ENCODE assay signal across 21 mouse cellular contexts in genomic region chr17:49982611-49983390, GRCm38 (mm10).
DNase-seq lines count a peak whose midpoint lies in the region; ATAC-seq lines count a peak whose summit lies in the region.
"Had no signal": no experiment of that assay in that cellular context is flagged by ENCODE, and none has a peak within 500 bp of the region (broad histone marks: within the 10 kb centered on the region; RNA-seq: fewer than 3 reads in every experiment).

No protein-coding gene starts in this region.

- ATAC-seq in forebrain, embryonic 11.5 days (replicated peaks; ENCODE audit: low FRiP score), result no peak
- ATAC-seq in forebrain, embryonic 14.5 days, result no peak
- peak; percentile 67 for ATAC-seq in heart, embryonic 11.5 days (replicated peaks; ENCODE audit: insufficient number of reproducible peaks, low FRiP score, low TSS enrichment)
- ATAC-seq in inflammation-experienced regulatory T-cells, adult 6 months, result no peak
- ATAC-seq: intestine, embryonic 15.5 days; liver, embryonic 12.5 days had no signal

- intact Hi-C loops in heart, postnatal 10 days (cut with DNase I), result loop anchor here (5.0 kb wide), 1 partner anchor 40 kb away; no protein-coding TSS in a partner anchor

- no peak overlapping the region for H3K9ac ChIP-seq in forebrain, embryonic 11.5 days (ENCODE audit: low read length)
- no peak overlapping the region for H3K9ac ChIP-seq in forebrain, embryonic 14.5 days (ENCODE audit: low read length)
- H3K9ac ChIP-seq in heart, embryonic 11.5 days (ENCODE audit: low read depth, low read length), result no peak overlapping the region
- H3K9ac ChIP-seq: forebrain, embryonic 12.5 days; hindbrain, embryonic 13.5 days; intestine, embryonic 15.5 days; liver, embryonic 12.5 days; lung, embryonic 14.5 days; midbrain, embryonic 12.5 days had no signal

- DNase-seq in forebrain, embryonic 11.5 days (ENCODE audit: low spot score), result peak; percentile 43
- no peak for DNase-seq in forebrain, embryonic 14.5 days (ENCODE audit: low spot score)
- peak; percentile 9 for DNase-seq in 416B (ENCODE audit: low read depth)
- DNase-seq in heart, postnatal 10 days, result peak; percentile 85 to 87
- DNase-seq in gastrocnemius, postnatal 25 days, result no peak
- DNase-seq: adrenal gland, postnatal 25 days; cerebellum, adult 11 months; cerebellum, postnatal 10 days; kidney, postnatal 36 days; lung, embryonic 14.5 days; lung, postnatal 36 days; right cerebral cortex, postnatal 4 days had no signal

- no peaks in the 10 kb centered on the region for H3K36me3 ChIP-seq in forebrain, embryonic 11.5 days (ENCODE audit: control insufficient read depth, insufficient read depth, low read length)
- H3K36me3 ChIP-seq in forebrain, embryonic 14.5 days (ENCODE audit: control insufficient read depth, insufficient read depth, low read length), result no peaks in the 10 kb centered on the region
- H3K36me3 ChIP-seq in heart, embryonic 11.5 days (ENCODE audit: control insufficient read depth, insufficient read depth, low read length), result no peaks in the 10 kb centered on the region
- H3K36me3 ChIP-seq: forebrain, embryonic 12.5 days; intestine, embryonic 15.5 days; liver, embryonic 12.5 days; midbrain, embryonic 12.5 days had no signal

- H3K27me3 ChIP-seq in forebrain, embryonic 11.5 days (ENCODE audit: control insufficient read depth, insufficient read depth, low read length), result no peaks in the 10 kb centered on the region
- no peaks in the 10 kb centered on the region for H3K27me3 ChIP-seq in forebrain, embryonic 14.5 days (replicated peaks; ENCODE audit: control insufficient read depth, insufficient read depth, low read length)
- no peaks in the 10 kb centered on the region for H3K27me3 ChIP-seq in heart, embryonic 11.5 days (ENCODE audit: control insufficient read depth, insufficient read depth, low read length)
- H3K27me3 ChIP-seq: CH12.LX; hindbrain, embryonic 13.5 days; intestine, embryonic 15.5 days; liver, embryonic 12.5 days; midbrain, embryonic 12.5 days had no signal

- no peak overlapping the region for H3K4me2 ChIP-seq in forebrain, embryonic 11.5 days (ENCODE audit: low read depth, low read length, severe bottlenecking)
- no peak overlapping the region for H3K4me2 ChIP-seq in forebrain, embryonic 14.5 days (ENCODE audit: low read length)
- no peak overlapping the region for H3K4me2 ChIP-seq in heart, embryonic 11.5 days
- H3K4me2 ChIP-seq: forebrain, embryonic 12.5 days; hindbrain, embryonic 13.5 days; intestine, embryonic 15.5 days; liver, embryonic 12.5 days; lung, embryonic 14.5 days; midbrain, embryonic 12.5 days had no signal

- H3K27ac ChIP-seq in forebrain, embryonic 11.5 days (ENCODE audit: low read depth, low read length), result no peak overlapping the region
- no peak overlapping the region for H3K27ac ChIP-seq in forebrain, embryonic 14.5 days (ENCODE audit: low read depth, low read length)
- H3K27ac ChIP-seq in heart, embryonic 11.5 days (ENCODE audit: low read depth, low read length), result peak overlapping the region; percentile 68
- H3K27ac ChIP-seq: forebrain, embryonic 12.5 days; hindbrain, embryonic 13.5 days; intestine, embryonic 15.5 days; left cerebral cortex, adult 2 months; liver, embryonic 12.5 days; midbrain, embryonic 12.5 days had no signal

- 87% methylated on average over 6 of the region's 6 CpGs for WGBS in forebrain, embryonic 11.5 days
- WGBS in forebrain, embryonic 14.5 days, result 80% methylated on average over 6 of the region's 6 CpGs
- 52% methylated on average over 6 of the region's 6 CpGs for WGBS in heart, embryonic 11.5 days (ENCODE audit: insufficient replicate concordance)

- no peaks in the 10 kb centered on the region for H3K4me1 ChIP-seq in forebrain, embryonic 11.5 days (replicated peaks; ENCODE audit: control insufficient read depth, insufficient read depth, low read length)
- no peaks in the 10 kb centered on the region; the same call in 1 of the 2 replicates for H3K4me1 ChIP-seq in forebrain, embryonic 14.5 days (ENCODE audit: control insufficient read depth, insufficient read depth, low read length)
- 0 out of 2 replicates have a peak, but pooled peaks cover 12% of the 10 kb centered on the region for H3K4me1 ChIP-seq in heart, embryonic 11.5 days (ENCODE audit: control insufficient read depth, insufficient read depth, low read length)
- H3K4me1 ChIP-seq: forebrain, embryonic 12.5 days; intestine, embryonic 15.5 days; midbrain, embryonic 12.5 days had no signal

- H3K9me3 ChIP-seq in forebrain, embryonic 11.5 days (ENCODE audit: control insufficient read depth, low read length), result peaks cover 2% of the 10 kb centered on the region; the same call in 1 of the 2 replicates
- H3K9me3 ChIP-seq in forebrain, embryonic 14.5 days (replicated peaks; ENCODE audit: control insufficient read depth, low read length), result no peaks in the 10 kb centered on the region; the same call in 1 of the 2 replicates
- H3K9me3 ChIP-seq in heart, embryonic 11.5 days (replicated peaks; ENCODE audit: control insufficient read depth, low read length), result peaks cover 8% of the 10 kb centered on the region; the same call in 1 of the 2 replicates
- H3K9me3 ChIP-seq: hindbrain, embryonic 13.5 days; intestine, embryonic 15.5 days had no signal

- no peak overlapping the region for H3K4me3 ChIP-seq in forebrain, embryonic 11.5 days (ENCODE audit: low read depth, low read length)
- H3K4me3 ChIP-seq in forebrain, embryonic 14.5 days (ENCODE audit: low read depth, low read length), result no peak overlapping the region
- no peak overlapping the region for H3K4me3 ChIP-seq in heart, embryonic 11.5 days (ENCODE audit: low read depth, low read length)
- H3K4me3 ChIP-seq: forebrain, embryonic 12.5 days; hindbrain, embryonic 13.5 days; intestine, embryonic 15.5 days; left cerebral cortex, adult 2 months; liver, embryonic 12.5 days; midbrain, embryonic 12.5 days had no signal

Comparison
In these comparisons a context has a peak if more than half of its experiments do, and no peak if none do; other contexts are left out.
1. DNase-seq: peak in forebrain, embryonic 11.5 days (single experiment), 416B (single experiment) and heart, postnatal 10 days (2 of 2); none in forebrain, embryonic 14.5 days (single experiment) and gastrocnemius, postnatal 25 days (single experiment).